Mouse (Mus musculus): ENCODE results near the gene Olfr275. TPM values are rescaled to one million over a fixed set of nuclear protein-coding genes. Genes with fewer than 3 reads are reported as not detected.

The Olfr275 gene
- polyA plus RNA-seq, 1 experiment from 2014 or later, result not detected

- Histone ChIP-seq H3K4me1 (ENCODE audit: control insufficient read depth, insufficient read depth, low read length) (no peaks in the 10 kb centered on the region), H3K9ac (ENCODE audit: low read length) (no peak within 1 kb of the TSS), H3K4me2 (ENCODE audit: low read depth, low read length) (no peak within 1 kb of the TSS), H3K4me3 (ENCODE audit: low read length) (no peak within 1 kb of the TSS), H3K36me3 (ENCODE audit: control insufficient read depth, insufficient read depth) (no peaks in the 10 kb centered on the region), H3K27ac (ENCODE audit: low read length) (no peak within 1 kb of the TSS), H3K27me3 (ENCODE audit: control insufficient read depth, insufficient read depth, low read length) (no peaks in the 10 kb centered on the region), H3K9me3 (replicated peaks; ENCODE audit: control insufficient read depth, low read length) (no peaks in the 10 kb centered on the region)
- WGBS, result 71% methylated on average over 1 of the region's 1 CpGs
- ATAC-seq (replicated peaks; ENCODE audit: extremely low read depth, insufficient read depth, low FRiP score), result no peak
Measured at GRCm38 (mm10) chr4:52859136-52859535, 44.7 kb downstream of the Olfr275 start, which contains the start of gene Olfr273. Gene Olfr273 (minus strand): TSS chr4:52859236.

GRCm38 (mm10) chr4:52864156-52864555, 49.8 kb downstream of the Olfr275 start:
- Histone ChIP-seq H3K4me2 (ENCODE audit: low read depth, low read length) (no peak overlapping the region), H3K9me3 (replicated peaks; ENCODE audit: control insufficient read depth, low read length) (no peaks in the 10 kb centered on the region), H3K4me1 (ENCODE audit: control insufficient read depth, insufficient read depth, low read length) (no peaks in the 10 kb centered on the region), H3K27me3 (ENCODE audit: control insufficient read depth, insufficient read depth, low read length) (no peaks in the 10 kb centered on the region), H3K4me3 (ENCODE audit: low read length) (no peak overlapping the region), H3K27ac (ENCODE audit: low read length) (no peak overlapping the region), H3K9ac (ENCODE audit: low read length) (no peak overlapping the region), H3K36me3 (ENCODE audit: control insufficient read depth, insufficient read depth) (no peaks in the 10 kb centered on the region)
- no peak for ATAC-seq (replicated peaks; ENCODE audit: extremely low read depth, insufficient read depth, low FRiP score)
- 85% methylated on average over 9 of the region's 9 CpGs for WGBS

Other genes starting within 250 kb of the Olfr275 start
- not detected in 2 replicates for gene Toporsl, start 218.3 kb upstream of the Olfr275 start, polyA plus RNA-seq (2015; fragmentation: Nextera tagmentation; extraction: Ambion mirVana)
- not detected in 2 replicates for gene Olfr273, start 44.6 kb downstream of the Olfr275 start, polyA plus RNA-seq (2015; fragmentation: Nextera tagmentation; extraction: Ambion mirVana)
- gene Olfr272, start 104.6 kb downstream of the Olfr275 start, polyA plus RNA-seq (2015; fragmentation: Nextera tagmentation; extraction: Ambion mirVana), result not detected in 2 replicates
- gene Olfr270, start 149.9 kb downstream of the Olfr275 start, polyA plus RNA-seq (2015; fragmentation: Nextera tagmentation; extraction: Ambion mirVana), result not detected in 2 replicates
- not detected in 2 replicates for gene Nipsnap3a, start 174.7 kb downstream of the Olfr275 start, polyA plus RNA-seq (2015; fragmentation: Nextera tagmentation; extraction: Ambion mirVana)
- gene Nipsnap3b, start 197.3 kb downstream of the Olfr275 start, polyA plus RNA-seq (2015; fragmentation: Nextera tagmentation; extraction: Ambion mirVana), result 54.8 and 62.6 TPM in 2 replicates

Data from heart, embryonic 16.5 days (tissue).